Mouse (Mus musculus) splenic B cell, adult 2 months (primary cell): ENCODE measurements around the gene Scube1.

ENCODE experiments used
- DNase-seq: peaks from one replicate; pipeline ENCODE4 v3.0.0-alpha.2; 2011; ENCODE audit warnings: low read depth, low spot score
- H3K27me3 ChIP-seq: 2 replicates; pipeline ENCODE4 v1.6.1; 2012; ENCODE audit warnings: mild to moderate bottlenecking, low read length, moderate library complexity, mixed read lengths; ENCODE audit not compliant: control insufficient read depth, poor library complexity, insufficient read depth, severe bottlenecking
- H3K36me3 ChIP-seq: 2 replicates; pipeline ENCODE4 v1.6.1; 2012; ENCODE audit warnings: mild to moderate bottlenecking, low read length, moderate library complexity, mixed read lengths; ENCODE audit not compliant: control insufficient read depth, poor library complexity, insufficient read depth, severe bottlenecking

Scube1 gene

GRCm38 (mm10) chr15:83583419-83584156 is 141.2 kb downstream of the Scube1 start:
- Histone ChIP-seq H3K27me3 (no peaks in the 10 kb centered on the region), H3K36me3 (no peaks in the 10 kb centered on the region)
- peak; percentile 44 for DNase-seq

- Histone ChIP-seq H3K36me3 (no peaks in the 10 kb centered on the region), H3K27me3 (no peaks in the 10 kb centered on the region)
- no peak for DNase-seq
Observed at GRCm38 (mm10) chr15:83582931-83583330, 141.9 kb downstream of the Scube1 start.

GRCm38 (mm10) chr15:83576651-83577050 is 148.2 kb downstream of the Scube1 start:
- Histone ChIP-seq H3K36me3 (peaks cover 6% of the 10 kb centered on the region), H3K27me3 (no peaks in the 10 kb centered on the region)
- DNase-seq = no peak

DNA sequence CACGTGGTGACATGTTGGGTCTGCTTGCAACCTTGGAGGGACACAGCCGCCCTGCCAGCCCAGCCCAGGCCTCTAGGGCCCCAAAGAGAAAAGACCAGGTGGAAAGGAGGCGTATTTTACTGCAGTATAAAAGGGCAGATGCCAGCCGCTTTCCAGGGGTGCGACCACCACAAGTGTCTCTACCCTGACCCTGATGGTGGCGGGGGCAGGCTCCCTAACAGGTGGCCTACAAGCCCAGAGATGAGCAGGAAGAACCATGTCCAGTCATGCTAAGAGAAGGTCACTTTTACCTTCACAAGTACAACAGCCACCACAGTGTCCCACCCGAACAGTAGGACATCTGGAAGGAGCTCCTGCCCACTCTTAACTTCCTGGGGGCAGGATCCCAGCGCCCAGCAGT is 149.3 kb downstream of the Scube1 start:
- DNase-seq = no peak
- H3K36me3 ChIP-seq = peaks cover 6% of the 10 kb centered on the region
- H3K27me3 ChIP-seq = no peaks in the 10 kb centered on the region

- H3K36me3 ChIP-seq = peaks cover 6% of the 10 kb centered on the region
- no peak for DNase-seq
- H3K27me3 ChIP-seq = no peaks in the 10 kb centered on the region
Observed at GRCm38 (mm10) chr15:83574731-83575351, 150.0 kb downstream of the Scube1 start.

DNA sequence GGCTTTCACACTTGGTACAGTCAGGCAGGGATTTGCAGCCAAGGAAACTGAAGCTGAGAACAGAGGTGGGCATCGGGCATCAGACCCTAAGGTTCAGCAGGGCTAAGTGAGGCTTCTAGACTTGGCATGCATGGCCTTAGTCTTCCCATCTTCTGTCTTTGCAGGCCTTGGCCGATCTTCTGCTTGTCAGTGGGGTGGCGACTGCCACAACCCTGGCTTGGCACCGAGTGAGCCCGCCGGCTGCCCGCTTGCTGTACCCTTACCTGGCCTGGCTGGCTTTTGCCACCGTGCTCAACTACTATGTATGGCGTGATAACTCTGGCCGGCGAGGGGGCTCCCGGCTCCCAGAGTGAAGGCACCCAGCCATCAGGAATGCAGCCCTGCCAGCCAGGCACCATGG is 151.2 kb downstream of the Scube1 start:
- no peak for DNase-seq
- peaks cover 6% of the 10 kb centered on the region for H3K36me3 ChIP-seq
- H3K27me3 ChIP-seq = no peaks in the 10 kb centered on the region

DNA sequence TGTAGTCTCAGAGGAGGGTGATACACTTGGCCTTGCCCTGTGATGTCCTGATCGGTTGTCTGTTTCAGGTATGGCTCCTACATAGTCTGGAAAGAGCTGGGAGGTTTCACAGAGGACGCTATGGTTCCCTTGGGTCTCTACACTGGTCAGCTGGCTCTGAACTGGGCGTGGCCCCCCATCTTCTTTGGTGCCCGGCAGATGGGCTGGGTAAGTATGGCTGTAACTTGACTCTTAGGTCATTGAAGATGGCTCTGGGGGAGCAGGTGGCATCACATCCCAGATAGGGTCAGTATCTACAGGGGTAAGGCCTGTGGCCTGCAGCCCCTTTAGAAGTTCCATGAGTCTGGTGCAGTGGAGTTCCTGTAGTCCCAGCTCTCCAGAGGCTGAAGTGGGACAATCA is 152.7 kb downstream of the Scube1 start:
- Histone ChIP-seq H3K36me3 (peaks cover 6% of the 10 kb centered on the region), H3K27me3 (no peaks in the 10 kb centered on the region)
- no peak for DNase-seq

GRCm38 (mm10) chr15:83571636-83572035 is 153.2 kb downstream of the Scube1 start:
- DNase-seq = no peak
- no peaks in the 10 kb centered on the region for H3K27me3 ChIP-seq

DNA sequence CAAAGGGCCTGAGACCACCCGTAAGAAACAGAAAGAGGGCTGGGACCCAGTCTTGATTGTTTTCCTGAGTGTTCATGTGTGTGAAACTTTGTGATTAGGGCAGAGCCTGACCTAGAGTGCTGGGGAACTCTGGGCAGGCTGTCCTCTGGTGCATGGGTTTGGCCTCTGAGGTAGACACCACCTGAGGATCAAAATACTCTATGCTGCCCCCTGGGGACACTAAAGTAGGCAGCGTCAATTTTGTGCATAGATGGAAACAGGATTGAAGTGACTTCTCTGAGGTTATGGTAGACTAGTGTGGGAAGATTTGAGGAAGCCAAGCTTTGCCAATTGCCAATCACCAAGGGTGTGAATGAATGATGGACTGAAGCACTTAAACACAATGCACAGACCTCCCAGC is 154.2 kb downstream of the Scube1 start:
- DNase-seq = peak; percentile 61
- no peaks in the 10 kb centered on the region for H3K27me3 ChIP-seq
- peaks cover 6% of the 10 kb centered on the region for H3K36me3 ChIP-seq

More at GRCm38 (mm10) chr15:83571636-83572035, 153.2 kb downstream of the Scube1 start:
- H3K36me3 ChIP-seq = peaks cover 6% of the 10 kb centered on the region

- peaks cover 5% of the 10 kb centered on the region for H3K36me3 ChIP-seq
- H3K27me3 ChIP-seq = no peaks in the 10 kb centered on the region
- no peak for DNase-seq
Observed at GRCm38 (mm10) chr15:83569682-83570081, 155.1 kb downstream of the Scube1 start.

- Histone ChIP-seq H3K27me3 (no peaks in the 10 kb centered on the region), H3K36me3 (peaks cover 3% of the 10 kb centered on the region)
- DNase-seq = no peak
Observed at GRCm38 (mm10) chr15:83568544-83568943, 156.3 kb downstream of the Scube1 start.

DNA sequence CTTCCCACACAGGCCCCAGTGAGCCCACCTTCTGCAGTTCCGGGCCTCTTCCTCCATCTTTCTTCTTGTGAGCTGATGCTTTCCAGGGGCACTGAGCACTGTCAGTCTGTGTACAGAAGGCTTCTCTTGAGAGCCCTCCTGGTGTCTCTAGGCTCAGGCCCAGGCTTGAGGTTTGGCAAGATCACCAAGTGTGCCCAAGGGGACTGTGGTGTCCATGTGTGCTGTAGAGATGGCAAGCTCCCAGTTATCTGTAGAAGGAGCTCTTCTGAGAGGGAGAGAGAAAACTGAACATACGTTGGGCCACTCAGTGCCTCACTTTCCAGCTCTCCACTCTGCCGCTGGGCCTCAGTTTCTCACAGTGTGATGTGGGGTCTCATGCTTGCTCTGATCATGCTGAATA is 157.1 kb downstream of the Scube1 start:
- H3K27me3 ChIP-seq = no peaks in the 10 kb centered on the region
- peaks cover 3% of the 10 kb centered on the region; the same call in 1 of the 2 replicates for H3K36me3 ChIP-seq
- no peak for DNase-seq

DNA sequence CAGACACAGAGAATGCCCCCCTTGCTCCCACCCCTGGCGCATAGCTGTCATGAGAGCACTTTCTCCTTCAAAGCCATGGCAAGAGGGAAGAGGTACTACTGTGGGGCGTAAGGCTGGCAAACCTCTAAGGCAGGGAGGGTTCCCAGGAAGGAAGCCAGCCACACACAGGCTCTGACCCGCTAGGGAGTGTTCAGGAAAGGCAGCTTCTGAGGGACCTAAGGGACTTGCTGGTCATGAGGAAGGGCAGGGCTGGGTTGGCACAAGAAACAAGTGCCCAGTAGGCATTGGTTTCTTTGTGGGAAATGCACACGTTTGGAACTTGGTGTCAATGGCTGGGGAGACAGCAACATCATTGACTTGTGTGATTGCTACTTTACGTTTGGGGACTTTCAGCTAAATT is 158.8 kb downstream of the Scube1 start:
- Histone ChIP-seq H3K36me3 (no peaks in the 10 kb centered on the region), H3K27me3 (no peaks in the 10 kb centered on the region)
- DNase-seq = no peak

DNA sequence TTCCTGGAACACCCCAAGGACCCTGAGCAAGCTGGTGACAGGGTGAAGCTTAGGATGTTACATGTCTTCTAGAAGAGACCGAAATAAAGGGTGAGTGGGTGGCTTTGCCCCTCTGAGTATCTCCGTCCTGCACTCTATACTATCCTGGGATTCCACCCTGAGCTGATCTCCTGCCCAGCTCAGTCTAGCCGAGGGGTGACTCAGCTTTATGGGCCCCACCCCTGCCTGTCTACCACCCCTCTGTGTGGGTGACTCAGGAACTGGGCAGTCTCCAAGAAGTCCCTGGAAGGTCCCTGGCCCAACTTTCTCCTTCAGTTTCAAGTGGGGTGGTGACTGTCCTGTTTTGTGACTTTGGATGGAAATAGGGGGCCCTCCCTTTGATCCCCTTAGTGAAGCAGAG is 159.4 kb downstream of the Scube1 start:
- DNase-seq = no peak
- no peaks in the 10 kb centered on the region for H3K27me3 ChIP-seq
- H3K36me3 ChIP-seq = no peaks in the 10 kb centered on the region

DNA sequence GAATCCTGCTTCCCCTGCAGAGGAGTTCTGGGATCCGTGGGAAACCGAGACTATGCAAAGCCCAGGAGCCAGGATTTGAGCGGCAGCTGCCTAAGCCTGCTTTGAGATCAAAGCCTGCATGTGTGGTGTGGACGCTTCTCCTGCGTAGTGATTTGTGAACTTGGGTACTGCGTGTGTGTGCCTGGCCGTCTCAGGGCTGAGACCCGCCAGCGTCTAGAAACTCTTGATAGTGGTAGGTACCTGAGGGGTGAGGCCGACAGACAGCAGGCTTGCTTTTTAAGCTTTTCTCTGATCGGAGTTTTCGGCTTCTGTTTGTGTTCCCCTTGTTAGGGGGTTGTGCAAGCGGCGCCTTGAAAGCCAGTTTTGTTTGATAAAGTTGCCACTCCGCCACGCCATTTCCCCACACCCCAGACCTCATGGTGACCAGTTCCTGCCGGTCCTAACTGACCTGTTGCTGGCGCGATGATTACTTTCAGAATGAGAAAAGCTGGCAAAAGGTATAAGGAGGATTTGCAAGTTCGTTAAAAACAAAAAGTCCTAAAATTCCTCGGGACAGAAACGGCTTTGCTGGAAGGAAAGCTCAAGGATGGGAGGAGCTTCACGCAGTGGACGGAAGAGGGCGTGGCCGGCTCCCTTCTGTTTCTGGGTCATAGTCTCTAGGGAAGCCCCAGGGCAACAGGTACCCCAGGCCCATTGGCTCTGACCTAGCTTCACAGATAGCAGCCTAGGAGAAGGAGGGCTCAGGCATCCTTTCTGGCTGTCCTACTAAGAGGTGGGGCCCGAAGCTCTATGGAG is 160.8 kb downstream of the Scube1 start:
- Histone ChIP-seq H3K27me3 (no peaks in the 10 kb centered on the region), H3K36me3 (no peaks in the 10 kb centered on the region)
- peak; percentile 51 for DNase-seq
